Mouse (Mus musculus): ENCODE results near the gene Ak8. TPM values are rescaled to one million over a fixed set of nuclear protein-coding genes. Genes with fewer than 3 reads are reported as not detected.

Ak8 gene
- polyA plus RNA-seq, 1 experiment from 2014 or later: 1.3 TPM

DNA sequence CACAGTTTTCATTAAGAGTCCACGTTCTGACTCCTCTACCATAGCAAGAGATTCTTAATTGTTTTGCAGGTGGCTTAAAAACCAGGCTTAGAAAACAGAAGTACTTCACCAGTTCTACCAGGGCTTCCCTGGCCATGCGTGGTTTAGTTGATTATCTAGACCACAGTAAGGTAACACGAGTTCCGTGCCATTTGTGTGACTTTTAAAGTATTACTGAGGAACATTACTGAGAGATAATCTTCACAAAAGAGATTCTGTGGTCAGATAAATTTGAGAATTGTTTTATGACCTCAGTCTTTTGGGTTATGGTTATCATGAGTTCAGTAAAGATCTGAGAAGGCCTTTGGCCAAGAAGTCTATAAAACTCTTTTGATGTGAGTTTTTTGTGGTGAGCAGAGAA lies 159.3 kb downstream of the Ak8 start:
- WGBS: 95% methylated on average over 4 of the region's 4 CpGs
- H3K4me1 ChIP-seq (replicated peaks; ENCODE audit: control insufficient read depth, insufficient read depth, low read length): no peaks in the 10 kb centered on the region
- H3K27me3 ChIP-seq (ENCODE audit: control insufficient read depth, insufficient read depth, low read length): no peaks in the 10 kb centered on the region
- H3K4me3 ChIP-seq (ENCODE audit: low read depth, low read length): no peak overlapping the region
- ATAC-seq (ENCODE audit: low FRiP score): no peak
- DNase-seq (ENCODE audit: low spot score): no peak
- H3K9me3 ChIP-seq (ENCODE audit: control insufficient read depth, low read length): no peaks in the 10 kb centered on the region
- no peak overlapping the region for H3K9ac ChIP-seq (ENCODE audit: low read depth, low read length)
- no peak overlapping the region for H3K27ac ChIP-seq (ENCODE audit: low read depth, low read length)
- H3K4me2 ChIP-seq (replicated peaks; ENCODE audit: low read depth, low read length): no peak overlapping the region
- H3K36me3 ChIP-seq (ENCODE audit: control insufficient read depth, insufficient read depth, low read length): peaks cover 8% of the 10 kb centered on the region; the same call in 1 of the 2 replicates

DNA sequence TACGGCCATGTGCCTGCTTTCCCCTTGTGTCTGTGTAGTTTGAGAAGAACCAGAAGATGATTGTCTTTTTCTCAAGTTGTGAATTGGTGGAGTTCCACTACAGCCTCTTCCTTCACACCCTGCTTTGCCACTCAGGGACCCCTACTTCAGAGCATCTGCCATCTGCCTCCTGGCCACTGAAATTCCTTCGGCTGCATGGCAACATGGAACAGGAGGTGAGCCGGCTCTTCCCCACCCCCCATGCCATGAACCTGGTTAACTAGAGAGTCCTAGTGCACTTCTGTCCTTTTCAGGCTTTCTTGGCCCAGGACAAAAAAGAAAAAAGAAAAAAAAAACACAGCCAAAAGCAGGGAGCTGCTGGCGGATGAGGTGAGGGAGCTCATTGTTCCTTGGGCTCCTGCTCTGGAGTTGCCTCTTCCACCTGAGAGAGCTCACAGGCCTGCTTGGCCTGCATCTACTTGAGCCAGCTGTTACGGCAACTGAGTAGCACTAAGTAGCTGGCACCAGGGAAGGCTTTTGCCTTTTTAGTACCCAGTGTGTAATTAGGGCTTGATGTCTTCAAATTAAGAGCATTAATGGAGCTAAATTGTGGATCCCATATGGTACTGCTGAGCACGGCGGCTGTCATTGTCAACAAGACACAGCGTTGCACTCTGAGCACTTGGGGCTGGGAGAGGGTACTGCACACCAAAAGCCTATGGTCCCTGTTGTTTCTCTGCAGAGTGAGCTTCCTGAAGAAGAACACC lies 160.9 kb downstream of the Ak8 start:
- Histone ChIP-seq H3K27me3 (ENCODE audit: control insufficient read depth, insufficient read depth, low read length) (no peaks in the 10 kb centered on the region), H3K27ac (ENCODE audit: low read depth, low read length) (no peak overlapping the region), H3K4me3 (ENCODE audit: low read depth, low read length) (no peak overlapping the region), H3K4me2 (replicated peaks; ENCODE audit: low read depth, low read length) (no peak overlapping the region), H3K36me3 (ENCODE audit: control insufficient read depth, insufficient read depth, low read length) (peaks cover 8% of the 10 kb centered on the region; the same call in 1 of the 2 replicates), H3K9ac (ENCODE audit: low read depth, low read length) (no peak overlapping the region), H3K4me1 (replicated peaks; ENCODE audit: control insufficient read depth, insufficient read depth, low read length) (no peaks in the 10 kb centered on the region), H3K9me3 (ENCODE audit: control insufficient read depth, low read length) (no peaks in the 10 kb centered on the region)
- ATAC-seq (ENCODE audit: low FRiP score): no peak
- WGBS: 92% methylated on average over 8 of the region's 8 CpGs
- no peak for DNase-seq (ENCODE audit: low spot score)

Other genes starting within 250 kb of the Ak8 start
- 3.2 and 3.4 TPM in 2 replicates for gene 1700007K13Rik, start 233.8 kb upstream of the Ak8 start, polyA plus RNA-seq (2014; fragmentation: Nextera tagmentation; extraction: Ambion mirVana)
- gene Mrps2, start 232.1 kb upstream of the Ak8 start, polyA plus RNA-seq (2014; fragmentation: Nextera tagmentation; extraction: Ambion mirVana): 62.8 and 66.4 TPM in 2 replicates
- 0.38 and 1.1 TPM in 2 replicates for gene Gbgt1, start 203.3 kb upstream of the Ak8 start, polyA plus RNA-seq (2014; fragmentation: Nextera tagmentation; extraction: Ambion mirVana)
- gene Gm10134, start 194.1 kb upstream of the Ak8 start, polyA plus RNA-seq (2014; fragmentation: Nextera tagmentation; extraction: Ambion mirVana): 0.73 TPM in 1 of 2 replicates, not detected in the other
- gene Ralgds, start 187.0 kb upstream of the Ak8 start, polyA plus RNA-seq (2014; fragmentation: Nextera tagmentation; extraction: Ambion mirVana): 55.9 and 63.0 TPM in 2 replicates
- not detected in 2 replicates for gene Cel, start 136.8 kb upstream of the Ak8 start, polyA plus RNA-seq (2014; fragmentation: Nextera tagmentation; extraction: Ambion mirVana)
- 38.1 and 38.2 TPM in 2 replicates for gene Gtf3c5, start 116.4 kb upstream of the Ak8 start, polyA plus RNA-seq (2014; fragmentation: Nextera tagmentation; extraction: Ambion mirVana)
- 2.6 and 3.1 TPM in 2 replicates for gene Gfi1b, start 78.2 kb upstream of the Ak8 start, polyA plus RNA-seq (2014; fragmentation: Nextera tagmentation; extraction: Ambion mirVana)
- gene Tsc1, start 58.9 kb upstream of the Ak8 start, polyA plus RNA-seq (2014; fragmentation: Nextera tagmentation; extraction: Ambion mirVana): 22.4 and 25.1 TPM in 2 replicates
- gene Spaca9, start 437 bp upstream of the Ak8 start, polyA plus RNA-seq (2014; fragmentation: Nextera tagmentation; extraction: Ambion mirVana): 3.3 and 5.3 TPM in 2 replicates
- gene Gtf3c4, start 140.2 kb downstream of the Ak8 start, polyA plus RNA-seq (2014; fragmentation: Nextera tagmentation; extraction: Ambion mirVana): 29.5 and 33.3 TPM in 2 replicates
- gene Ddx31, start 140.2 kb downstream of the Ak8 start, polyA plus RNA-seq (2014; fragmentation: Nextera tagmentation; extraction: Ambion mirVana): 18.5 and 19.8 TPM in 2 replicates
- 9.4 and 9.9 TPM in 2 replicates for gene Barhl1, start 216.5 kb downstream of the Ak8 start, polyA plus RNA-seq (2014; fragmentation: Nextera tagmentation; extraction: Ambion mirVana)